Mouse (Mus musculus) heart, embryonic 11.5 days (tissue): Measurements from ENCODE around the gene Prmt8. TPM values are rescaled to one million over a fixed set of nuclear protein-coding genes. Genes with fewer than 3 reads are reported as not detected.

Experiments
- ATAC-seq: fragments of 200-750 bp; cut with Nextera tagmentation; replicated peaks from 2 replicates; pipeline ENCODE4 v1.8.0; 2017; ENCODE audit warnings: moderate library complexity; ENCODE audit not compliant: insufficient number of reproducible peaks, low FRiP score, low TSS enrichment
- H3K27ac ChIP-seq: fragments of 300-500 bp; sonication (generic); 2 replicates; pipeline ENCODE4 v1.5.1; 2014; ENCODE audit warnings: mild to moderate bottlenecking, low read depth, low read length
- H3K27me3 ChIP-seq: fragments of 300-500 bp; sonication (generic); 2 replicates; pipeline ENCODE4 v1.6.1; 2014; ENCODE audit warnings: mild to moderate bottlenecking, low read length, mixed read lengths; ENCODE audit not compliant: control insufficient read depth, insufficient read depth
- H3K36me3 ChIP-seq: fragments of 300-500 bp; sonication (generic); 2 replicates; pipeline ENCODE4 v1.6.1; 2014; ENCODE audit warnings: mild to moderate bottlenecking, low read length, moderate library complexity, mixed read lengths; ENCODE audit not compliant: control insufficient read depth, insufficient read depth
- H3K4me1 ChIP-seq: fragments of 300-500 bp; sonication (generic); 2 replicates; pipeline ENCODE4 v1.6.1; 2014; ENCODE audit warnings: low read length; ENCODE audit not compliant: control insufficient read depth, insufficient read depth
- H3K4me2 ChIP-seq: fragments of 300-500 bp; sonication (generic); 2 replicates; pipeline ENCODE4 v1.6.1; 2014; ENCODE audit warnings: mild to moderate bottlenecking, moderate library complexity
- H3K4me3 ChIP-seq: fragments of 300-500 bp; sonication (generic); 2 replicates; pipeline ENCODE4 v1.5.1; 2014; ENCODE audit warnings: low read depth, low read length
- H3K9ac ChIP-seq: fragments of 300-500 bp; sonication (generic); 2 replicates; pipeline ENCODE4 v1.6.1; 2014; ENCODE audit warnings: mild to moderate bottlenecking, low read depth, low read length, moderate library complexity
- H3K9me3 ChIP-seq: fragments of 300-500 bp; sonication (generic); replicated peaks from 2 replicates; pipeline ENCODE4 v1.6.1; 2016; ENCODE audit warnings: low read length; ENCODE audit not compliant: control insufficient read depth
- WGBS: fragments of 180-500 bp; shearing (Covaris S2); extraction: QIAGEN DNeasy Blood & Tissue Kit; methylation state at CpG from one replicate; pipeline ENCODE4 v1.1.7; 2014; ENCODE audit not compliant: insufficient replicate concordance; 5-methylcytosine and 5-hydroxymethylcytosine counted together
- polyA plus RNA-seq: library from polyadenylated mRNA; unstranded; fragments of >200 nt; fragmentation: Nextera tagmentation; extraction: Ambion mirVana; gene quantifications from 2 replicates; pipeline ENCODE4 v1.2.1, GENCODE M21; 2014

Gene Prmt8
- polyA plus RNA-seq, 1 experiment from 2014 or later, result 1.4 TPM

DNA sequence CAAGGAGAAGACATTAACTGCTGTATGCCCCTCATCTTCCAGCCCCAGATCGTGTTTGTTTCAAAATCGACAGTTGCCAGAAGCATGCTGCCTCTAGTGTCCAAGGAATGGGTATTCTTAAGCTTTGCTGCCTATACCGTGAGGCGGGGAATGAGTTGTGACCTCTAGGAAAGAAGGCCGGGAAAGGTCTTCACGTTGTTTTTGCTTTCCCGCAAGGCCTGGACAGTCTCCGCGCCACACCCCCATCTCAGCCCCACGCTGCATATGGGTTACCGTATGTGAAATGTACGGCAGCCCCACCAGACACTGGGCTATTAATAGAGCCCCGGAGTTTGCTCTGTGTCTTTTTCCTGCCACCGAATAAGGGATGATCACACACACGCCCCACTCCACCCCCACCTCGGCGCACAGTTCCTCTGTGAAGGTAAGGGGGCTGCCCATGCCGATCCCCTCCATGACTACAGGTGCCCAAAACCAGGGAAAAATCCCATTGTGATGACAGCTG is 2.0 kb downstream of the Prmt8 start:
- Histone ChIP-seq H3K9me3 (no peaks in the 10 kb centered on the region), H3K4me3 (peak overlapping the region; percentile 60)
- 1% methylated on average over 18 of the region's 18 CpGs for WGBS

DNA sequence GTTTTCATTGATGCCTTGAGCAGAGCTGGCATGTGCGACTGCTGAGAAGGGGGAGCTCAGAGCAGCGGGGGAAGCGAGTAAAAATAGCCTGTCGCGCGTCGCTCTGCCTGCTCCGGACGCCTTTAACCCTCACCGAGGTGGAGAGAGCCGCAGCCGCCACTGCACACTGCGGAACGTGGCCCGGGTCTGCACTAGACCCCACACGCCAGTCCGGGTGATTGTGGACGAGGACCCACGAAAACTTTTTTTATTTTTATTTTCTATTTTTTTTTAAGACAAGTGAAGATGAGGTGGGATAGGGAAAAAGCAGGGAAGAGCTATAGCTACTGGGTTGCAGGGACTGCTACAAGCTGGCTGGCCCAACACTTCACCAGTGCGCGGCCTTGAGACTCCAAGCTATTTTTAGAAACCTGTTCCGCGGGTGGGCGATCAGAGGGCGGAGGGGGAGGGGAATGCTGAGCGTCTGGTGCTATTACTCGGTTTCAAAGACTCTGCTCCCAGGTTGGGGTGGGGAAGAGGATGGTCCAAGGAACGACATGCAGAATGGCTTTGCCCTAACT is 2.6 kb downstream of the Prmt8 start:
- Histone ChIP-seq H3K9ac (peak overlapping the region; percentile 23), H3K4me2 (peak overlapping the region; percentile 93), H3K4me3 (peak overlapping the region; percentile 60), H3K27ac (peak overlapping the region; percentile 58), H3K27me3 (peaks cover 55% of the 10 kb centered on the region), H3K9me3 (no peaks in the 10 kb centered on the region), H3K4me1 (peaks cover 21% of the 10 kb centered on the region), H3K36me3 (no peaks in the 10 kb centered on the region)
- under 1% methylated on average over 28 of the region's 28 CpGs for WGBS
- peak; percentile 57; the same call in 1 of the 2 replicates for ATAC-seq

More for the DNA sequence above, 2.0 kb downstream of the Prmt8 start:
- Histone ChIP-seq H3K36me3 (no peaks in the 10 kb centered on the region), H3K4me2 (peak overlapping the region; percentile 93), H3K4me1 (peaks cover 21% of the 10 kb centered on the region), H3K27me3 (peaks cover 57% of the 10 kb centered on the region), H3K27ac (peak overlapping the region; percentile 58; the same call in 1 of the 2 replicates), H3K9ac (peak overlapping the region; percentile 23)
- no peak for ATAC-seq

DNA sequence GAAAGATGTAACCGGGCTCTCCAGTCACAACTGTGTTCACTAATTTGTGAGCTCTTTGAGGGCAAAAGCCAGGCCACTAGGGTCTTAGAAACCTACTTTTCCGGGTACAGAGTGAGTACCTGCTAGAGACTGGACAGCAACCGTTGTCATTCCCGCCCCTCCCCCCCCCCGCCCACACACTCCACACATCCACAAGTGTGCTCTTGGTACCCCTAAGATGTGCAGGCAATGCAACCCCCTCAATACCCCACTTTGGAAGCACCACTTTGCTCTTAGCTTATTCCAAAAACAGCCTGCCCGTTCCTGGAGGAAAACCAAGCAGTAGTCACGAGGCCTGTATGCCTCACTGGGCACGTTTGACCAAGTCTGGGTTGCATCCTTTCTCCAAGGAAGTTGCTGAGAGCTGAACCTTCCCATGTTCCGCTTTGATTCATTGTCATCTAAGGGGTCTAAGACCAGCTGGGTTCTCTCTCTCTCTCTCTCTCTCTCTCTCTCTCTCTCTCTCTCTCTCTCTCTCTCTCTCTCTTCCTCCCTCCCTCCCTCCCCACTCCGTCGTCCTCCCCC is 3.1 kb downstream of the Prmt8 start:
- H3K4me2 ChIP-seq, result peak overlapping the region; percentile 93
- H3K4me1 ChIP-seq, result peaks cover 21% of the 10 kb centered on the region
- no peak overlapping the region for H3K9ac ChIP-seq
- H3K27ac ChIP-seq, result peak overlapping the region; percentile 58
- peaks cover 49% of the 10 kb centered on the region for H3K27me3 ChIP-seq
- H3K9me3 ChIP-seq, result no peaks in the 10 kb centered on the region
- ATAC-seq, result no peak
- WGBS, result 8% methylated on average over 9 of the region's 11 CpGs
- H3K4me3 ChIP-seq, result peak overlapping the region; percentile 60
- H3K36me3 ChIP-seq, result no peaks in the 10 kb centered on the region

DNA sequence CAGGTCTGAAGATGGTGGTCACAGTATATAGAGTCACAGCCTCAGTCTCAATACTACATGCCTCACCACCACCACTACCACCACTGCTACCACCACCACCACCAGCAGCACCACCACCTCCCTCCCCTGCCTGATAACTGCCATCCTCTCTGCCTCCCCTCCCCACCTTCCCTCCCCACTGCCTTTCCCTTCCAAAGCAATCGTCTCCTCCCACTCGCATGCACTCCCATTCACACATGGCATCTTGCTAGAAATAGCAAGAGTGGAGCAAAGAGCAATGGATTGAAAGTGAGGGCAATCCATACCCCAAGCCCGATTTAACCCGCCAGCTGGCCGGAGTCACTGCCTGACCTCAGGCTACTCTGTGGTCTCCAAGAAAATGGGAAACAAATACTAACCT is 3.7 kb downstream of the Prmt8 start:
- Histone ChIP-seq H3K4me2 (no peak overlapping the region), H3K27me3 (peaks cover 44% of the 10 kb centered on the region), H3K4me1 (peaks cover 21% of the 10 kb centered on the region), H3K9ac (no peak overlapping the region), H3K9me3 (no peaks in the 10 kb centered on the region), H3K27ac (no peak overlapping the region), H3K4me3 (no peak overlapping the region), H3K36me3 (no peaks in the 10 kb centered on the region)
- no peak for ATAC-seq
- WGBS, result 33% methylated on average over 5 of the region's 5 CpGs

DNA sequence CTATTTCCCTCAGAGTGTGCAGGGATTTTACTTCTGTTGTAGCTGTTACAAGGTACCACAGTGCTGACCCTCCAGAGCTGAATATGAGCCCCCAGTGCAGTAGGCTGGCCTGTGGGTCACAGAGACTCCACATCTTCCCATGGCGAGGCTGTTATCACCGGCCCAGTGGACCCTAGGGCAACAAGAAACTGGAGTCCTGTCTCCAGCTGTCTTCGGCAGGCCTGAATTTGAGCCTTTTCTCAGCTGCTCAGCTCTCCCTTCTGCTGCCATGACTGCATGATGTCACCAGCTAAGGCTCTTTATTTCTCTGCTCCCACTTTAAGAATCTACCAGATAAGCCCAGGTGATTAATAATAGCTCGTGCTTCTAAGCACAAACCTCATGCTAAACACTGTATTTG is 11.0 kb downstream of the Prmt8 start:
- Histone ChIP-seq H3K27me3 (no peaks in the 10 kb centered on the region), H3K4me3 (no peak overlapping the region), H3K9me3 (no peaks in the 10 kb centered on the region), H3K4me2 (no peak overlapping the region), H3K9ac (no peak overlapping the region), H3K4me1 (peaks cover 11% of the 10 kb centered on the region), H3K27ac (no peak overlapping the region), H3K36me3 (no peaks in the 10 kb centered on the region)
- no peak for ATAC-seq
- WGBS, result 34% methylated on average over 4 of the region's 4 CpGs

DNA sequence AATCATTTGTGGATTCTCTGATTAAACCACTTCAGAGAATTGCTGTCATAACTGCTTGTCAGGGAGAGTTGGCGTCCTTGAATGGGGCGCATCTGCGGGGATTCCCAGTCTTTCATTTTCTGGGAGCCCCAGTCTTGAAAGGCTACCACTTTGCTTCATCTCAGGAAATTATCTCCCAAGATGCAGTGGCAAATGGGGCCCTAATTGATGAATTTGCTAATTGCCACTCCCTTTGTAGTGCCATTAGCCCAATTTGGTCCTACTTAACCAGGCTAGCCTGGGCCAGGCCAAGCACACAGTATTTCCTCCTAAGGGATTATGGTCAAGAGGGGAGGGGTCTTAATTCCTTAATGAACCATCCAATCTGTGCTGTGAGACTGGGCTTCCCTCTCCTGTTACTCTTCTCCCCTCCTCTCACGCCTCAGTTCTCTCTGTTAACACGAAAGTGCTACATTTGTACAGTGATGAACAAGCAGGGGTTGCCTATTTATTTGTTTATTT is 11.6 kb downstream of the Prmt8 start:
- Histone ChIP-seq H3K27ac (no peak overlapping the region), H3K9me3 (no peaks in the 10 kb centered on the region), H3K9ac (no peak overlapping the region), H3K27me3 (no peaks in the 10 kb centered on the region), H3K36me3 (no peaks in the 10 kb centered on the region), H3K4me3 (no peak overlapping the region), H3K4me1 (peaks cover 16% of the 10 kb centered on the region), H3K4me2 (no peak overlapping the region)
- 82% methylated on average over 5 of the region's 5 CpGs for WGBS
- no peak for ATAC-seq

DNA sequence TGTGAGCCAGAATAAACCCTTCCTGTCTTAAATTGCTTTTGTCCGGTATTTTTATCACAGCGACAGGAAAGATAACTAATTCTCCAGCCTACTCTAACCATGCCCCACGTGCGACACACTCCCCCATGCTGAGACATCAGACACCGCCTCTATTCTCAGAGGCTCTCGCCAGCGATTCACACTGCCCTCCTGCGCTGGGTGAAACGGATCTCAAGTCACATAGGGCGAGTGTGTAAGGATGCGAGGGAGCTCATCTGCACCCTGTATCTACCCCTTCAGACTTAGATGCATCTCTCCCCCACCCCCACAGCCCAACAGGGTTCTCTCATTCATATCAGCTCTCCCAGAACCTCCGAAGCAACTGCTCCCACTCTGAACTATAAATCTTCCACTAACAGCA is 12.4 kb downstream of the Prmt8 start:
- ATAC-seq, result no peak
- Histone ChIP-seq H3K4me1 (peaks cover 23% of the 10 kb centered on the region), H3K9me3 (no peaks in the 10 kb centered on the region), H3K4me2 (no peak overlapping the region), H3K9ac (no peak overlapping the region), H3K27ac (no peak overlapping the region), H3K27me3 (no peaks in the 10 kb centered on the region), H3K36me3 (no peaks in the 10 kb centered on the region), H3K4me3 (no peak overlapping the region)
- 28% methylated on average over 12 of the region's 12 CpGs for WGBS

DNA sequence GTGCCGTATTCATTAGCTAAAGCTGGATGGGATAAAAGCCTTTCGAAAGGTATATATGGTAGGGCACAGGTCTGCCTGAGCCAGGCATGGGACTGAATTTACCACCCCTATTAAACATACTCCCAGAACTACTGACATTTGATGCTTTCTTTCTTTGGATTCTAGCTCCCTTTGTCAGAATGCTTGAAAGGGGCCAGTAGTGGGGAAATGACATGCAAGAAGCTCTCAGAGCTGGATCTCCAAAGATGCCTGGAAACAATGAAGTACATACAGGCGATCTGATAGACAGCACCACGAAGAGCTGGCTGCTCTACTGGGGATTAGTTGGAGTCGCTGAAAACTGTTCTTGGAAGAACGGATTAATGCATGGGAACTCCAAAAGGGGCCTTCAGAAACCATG is 16.0 kb downstream of the Prmt8 start:
- no peak overlapping the region for H3K4me2 ChIP-seq
- no peak overlapping the region for H3K9ac ChIP-seq
- peaks cover 20% of the 10 kb centered on the region for H3K4me1 ChIP-seq
- no peaks in the 10 kb centered on the region for H3K9me3 ChIP-seq
- H3K27me3 ChIP-seq, result no peaks in the 10 kb centered on the region
- no peak overlapping the region for H3K27ac ChIP-seq
- H3K36me3 ChIP-seq, result no peaks in the 10 kb centered on the region
- no peak for ATAC-seq
- WGBS, result 66% methylated on average over 6 of the region's 6 CpGs
- no peak overlapping the region for H3K4me3 ChIP-seq

DNA sequence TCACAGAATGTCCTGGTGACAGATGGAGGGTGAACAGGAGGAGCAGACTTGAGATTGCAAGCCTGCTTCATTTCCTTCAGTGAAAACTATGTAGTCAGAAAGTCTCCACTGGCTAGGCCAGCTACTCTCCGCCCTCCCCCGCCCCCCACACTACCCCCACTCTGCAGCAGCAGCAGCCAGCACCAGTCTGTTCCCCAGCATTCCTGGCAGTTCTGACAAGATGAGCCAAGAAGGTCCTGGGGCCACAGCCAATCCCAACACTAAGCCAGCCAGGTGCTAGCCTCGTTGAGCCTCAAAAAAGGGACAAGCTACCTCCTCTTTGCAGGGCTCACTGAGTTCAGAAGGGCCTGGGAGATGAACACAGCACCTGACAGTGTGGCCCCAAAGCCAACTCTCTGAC is 16.6 kb downstream of the Prmt8 start:
- ATAC-seq, result no peak; the same call in 1 of the 2 replicates

More for the DNA sequence above, 16.6 kb downstream of the Prmt8 start:
- 29% methylated on average over 3 of the region's 3 CpGs for WGBS
- no peak overlapping the region for H3K9ac ChIP-seq
- H3K27ac ChIP-seq, result no peak overlapping the region
- H3K9me3 ChIP-seq, result no peaks in the 10 kb centered on the region
- H3K4me2 ChIP-seq, result no peak overlapping the region
- peaks cover 19% of the 10 kb centered on the region for H3K4me1 ChIP-seq
- no peak overlapping the region for H3K4me3 ChIP-seq
- no peaks in the 10 kb centered on the region for H3K36me3 ChIP-seq
- H3K27me3 ChIP-seq, result no peaks in the 10 kb centered on the region
